8 mouse cellular contexts compared by ENCODE assay signal in the genomic region with DNA sequence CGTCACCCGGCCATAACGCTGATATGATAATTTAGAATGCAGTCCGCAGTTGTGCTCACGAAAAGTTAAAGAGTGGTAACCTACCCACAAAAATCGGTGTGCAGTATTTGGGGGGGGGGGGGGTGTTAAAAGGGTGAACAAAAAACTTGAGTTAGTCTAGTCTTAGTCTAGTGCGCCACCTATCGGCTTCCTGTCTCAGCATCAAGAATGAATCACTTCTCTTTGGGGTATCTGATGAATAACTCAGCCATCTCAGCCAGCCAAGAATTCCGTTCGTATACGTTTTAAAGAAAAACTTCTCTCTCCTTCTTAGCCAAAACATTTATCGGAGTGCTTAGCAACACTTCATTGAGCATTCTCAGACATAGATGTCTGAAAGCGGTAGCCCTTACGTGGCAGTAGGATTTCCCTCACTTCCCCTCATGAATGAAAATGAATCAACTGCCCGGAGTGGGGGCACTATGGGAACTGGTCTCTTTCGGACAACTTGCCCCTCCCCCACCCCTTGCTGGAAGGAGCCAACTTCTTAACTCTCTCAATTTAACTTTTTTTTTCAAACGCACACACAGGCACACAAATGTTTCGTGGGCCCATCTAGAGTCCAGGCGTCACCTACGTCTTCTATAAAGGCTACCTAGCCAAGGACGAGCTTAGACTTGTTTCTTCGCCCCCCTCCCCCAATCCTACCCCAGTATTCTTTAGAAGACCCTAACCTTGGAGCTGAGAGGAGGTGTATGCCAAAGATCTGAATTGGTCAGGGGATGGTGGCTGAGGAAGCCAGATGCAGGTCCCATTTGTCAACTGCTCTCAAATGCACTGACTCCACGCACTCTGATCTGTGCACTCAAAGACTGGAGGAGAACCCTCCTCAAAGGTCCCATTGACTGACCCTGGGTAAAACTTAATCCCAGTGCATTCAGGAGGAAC. TPM values are rescaled to one million over a fixed set of nuclear protein-coding genes. Genes with fewer than 3 reads are reported as not detected.
DNase-seq lines count a peak whose midpoint lies in the region; ATAC-seq and TF ChIP-seq lines count a peak whose summit lies in the region.

No protein-coding gene starts in this region.

- no peak for TF ChIP-seq EP300 in heart, postnatal 0 days (IDR thresholded peaks at IDR 0.05; ENCODE audit: low read depth)
- no peak for TF ChIP-seq EP300 in liver, postnatal 0 days (IDR thresholded peaks at IDR 0.05; ENCODE audit: low read depth)

- peak; percentile 69 for DNase-seq in brain, embryonic 18.5 days (ENCODE audit: low read depth, low spot score)
- peak; percentile 82 for DNase-seq in heart, postnatal 0 days (ENCODE audit: low spot score)
- peak; percentile 89 to 90 for DNase-seq in kidney, postnatal 4 days
- peak; percentile 67 for DNase-seq in liver, postnatal 0 days

- no peak; the same call in none of the 2 replicates for ATAC-seq in forebrain, embryonic 12.5 days (ENCODE audit: low FRiP score)
- ATAC-seq in heart, postnatal 0 days (ENCODE audit: insufficient read depth, low read depth) = no peak
- ATAC-seq in liver, postnatal 0 days = no peak
- no peak for ATAC-seq in neural tube, embryonic 15.5 days (ENCODE audit: low FRiP score)
- ATAC-seq in erythroblast, adult 5-6 weeks (replicated peaks; ENCODE audit: low FRiP score, poor library complexity, severe bottlenecking) = no peak

- H3K9me3 ChIP-seq in E14TG2a.4 (ENCODE audit: low read length) = peaks cover 4% of the 10 kb centered on the region
- H3K9me3 ChIP-seq in forebrain, embryonic 12.5 days = no peaks in the 10 kb centered on the region
- no peaks in the 10 kb centered on the region for H3K9me3 ChIP-seq in heart, postnatal 0 days (replicated peaks; ENCODE audit: control insufficient read depth, low read length)
- no peaks in the 10 kb centered on the region for H3K9me3 ChIP-seq in liver, postnatal 0 days (ENCODE audit: low read length)
- no peaks in the 10 kb centered on the region for H3K9me3 ChIP-seq in neural tube, embryonic 15.5 days (replicated peaks)

- peak; percentile 58 for TF ChIP-seq CTCF in E14TG2a.4 (conservative IDR thresholded peaks at IDR 0.05; ENCODE audit: low read length)
- peak; percentile 73 for TF ChIP-seq CTCF in heart, postnatal 0 days (IDR thresholded peaks at IDR 0.05; ENCODE audit: low read depth)
- peak; percentile 70 for TF ChIP-seq CTCF in liver, postnatal 0 days (IDR thresholded peaks at IDR 0.05; ENCODE audit: low read depth)

- H3K27ac ChIP-seq in forebrain, embryonic 12.5 days = no peak overlapping the region
- H3K27ac ChIP-seq in heart, postnatal 0 days (ENCODE audit: low read depth) = no peak overlapping the region
- H3K27ac ChIP-seq in liver, postnatal 0 days (ENCODE audit: low read depth) = no peak overlapping the region
- H3K27ac ChIP-seq in neural tube, embryonic 15.5 days (replicated peaks) = peak overlapping the region; percentile 67

- peak overlapping the region; percentile 87 for H3K4me2 ChIP-seq in forebrain, embryonic 12.5 days
- peak overlapping the region; percentile 86 for H3K4me2 ChIP-seq in heart, postnatal 0 days (ENCODE audit: low read depth, low read length)
- H3K4me2 ChIP-seq in liver, postnatal 0 days (ENCODE audit: low read depth, low read length) = peak overlapping the region; percentile 77
- H3K4me2 ChIP-seq in neural tube, embryonic 15.5 days = peak overlapping the region; percentile 95

- WGBS in forebrain, embryonic 12.5 days = 9% methylated on average over 23 of the region's 23 CpGs
- whole genome bisulfite sequencing in heart, postnatal 0 days = 9% methylated on average over 23 of the region's 23 CpGs
- 11% methylated on average over 23 of the region's 23 CpGs for WGBS in liver, postnatal 0 days (ENCODE audit: insufficient replicate concordance)
- WGBS in neural tube, embryonic 15.5 days = 6% methylated on average over 23 of the region's 23 CpGs

- H3K36me3 ChIP-seq in E14TG2a.4 (ENCODE audit: insufficient read depth, low read length) = no peaks in the 10 kb centered on the region
- H3K36me3 ChIP-seq in forebrain, embryonic 12.5 days (replicated peaks) = no peaks in the 10 kb centered on the region
- H3K36me3 ChIP-seq in heart, postnatal 0 days (replicated peaks; ENCODE audit: control insufficient read depth, insufficient read depth, low read length) = no peaks in the 10 kb centered on the region
- no peaks in the 10 kb centered on the region for H3K36me3 ChIP-seq in liver, postnatal 0 days (replicated peaks; ENCODE audit: insufficient read depth, low read length)
- no peaks in the 10 kb centered on the region for H3K36me3 ChIP-seq in neural tube, embryonic 15.5 days

- H3K4me1 ChIP-seq in E14TG2a.4 (replicated peaks; ENCODE audit: low read depth, low read length) = peaks cover 42% of the 10 kb centered on the region
- peaks cover 52% of the 10 kb centered on the region for H3K4me1 ChIP-seq in forebrain, embryonic 12.5 days
- peaks cover 10% of the 10 kb centered on the region for H3K4me1 ChIP-seq in heart, postnatal 0 days (ENCODE audit: control insufficient read depth, insufficient read depth)
- H3K4me1 ChIP-seq in liver, postnatal 0 days (ENCODE audit: insufficient read depth) = peaks cover 16% of the 10 kb centered on the region
- H3K4me1 ChIP-seq in neural tube, embryonic 15.5 days = peaks cover 57% of the 10 kb centered on the region

- peaks cover 65% of the 10 kb centered on the region for H3K27me3 ChIP-seq in E14TG2a.4 (ENCODE audit: insufficient read depth, low read length)
- peaks cover 58% of the 10 kb centered on the region for H3K27me3 ChIP-seq in forebrain, embryonic 12.5 days
- H3K27me3 ChIP-seq in heart, postnatal 0 days (ENCODE audit: control insufficient read depth, insufficient read depth, low read length) = peaks cover 19% of the 10 kb centered on the region
- H3K27me3 ChIP-seq in liver, postnatal 0 days (ENCODE audit: insufficient read depth, low read length) = peaks cover 40% of the 10 kb centered on the region
- peaks cover 26% of the 10 kb centered on the region for H3K27me3 ChIP-seq in neural tube, embryonic 15.5 days (replicated peaks)

- 0 out of 2 replicates have a peak overlapping the region, but pooled peaks have one; percentile 53 for H3K9ac ChIP-seq in forebrain, embryonic 12.5 days
- peak overlapping the region; percentile 51 for H3K9ac ChIP-seq in heart, postnatal 0 days (replicated peaks; ENCODE audit: low read depth, low read length)
- no peak overlapping the region for H3K9ac ChIP-seq in liver, postnatal 0 days (replicated peaks)
- H3K9ac ChIP-seq in neural tube, embryonic 15.5 days (replicated peaks) = peak overlapping the region; percentile 56

- peak overlapping the region; percentile 73; the same call in 1 of the 2 replicates for H3K4me3 ChIP-seq in E14TG2a.4 (replicated peaks; ENCODE audit: low read length)
- peak overlapping the region; percentile 50 for H3K4me3 ChIP-seq in forebrain, embryonic 12.5 days (replicated peaks)
- peak overlapping the region; percentile 58 for H3K4me3 ChIP-seq in heart, postnatal 0 days (ENCODE audit: low read depth, low read length)
- no peak overlapping the region for H3K4me3 ChIP-seq in liver, postnatal 0 days (ENCODE audit: low read depth, low read length)
- peak overlapping the region; percentile 56 for H3K4me3 ChIP-seq in neural tube, embryonic 15.5 days (replicated peaks)

RNA-seq across cellular contexts. Expression of gene Col12a1, which starts 1.5 kb away (rescaled TPM):
- 13.1 and 19.4 TPM in 2 replicates for polyA plus RNA-seq in forebrain, embryonic 12.5 days (2016; fragmentation: Nextera tagmentation; extraction: Ambion mirVana)
- total RNA-seq in heart, postnatal 0 days (2014; rRNA removed; ENCODE audit: low replicate concordance) = 27.7 and 36.7 TPM in 2 replicates
- 5.5 and 6.5 TPM in 2 replicates for polyA plus RNA-seq in heart, postnatal 0 days (2015; fragmentation: Nextera tagmentation; extraction: Ambion mirVana)
- polyA plus RNA-seq in liver, postnatal 0 days (2015; fragmentation: Nextera tagmentation; extraction: Ambion mirVana) = 2.2 and 2.3 TPM in 2 replicates
- 20.5 and 21.2 TPM in 2 replicates for polyA plus RNA-seq in neural tube, embryonic 15.5 days (2015; fragmentation: Nextera tagmentation; extraction: Ambion mirVana)
- not detected in 2 replicates for total RNA-seq in erythroblast, adult 5-6 weeks (2015; ENCODE audit: low replicate concordance)
- total RNA-seq in erythroblast, adult 5-6 weeks (2017; ENCODE audit: low replicate concordance) = 0.70 TPM in 1 of 2 replicates, not detected in the other

RNA-seq across cellular contexts. Expression of gene Cox7a2, which starts 42.5 kb away (rescaled TPM):
- polyA plus RNA-seq in forebrain, embryonic 12.5 days (2016; fragmentation: Nextera tagmentation; extraction: Ambion mirVana) = 610 and 612 TPM in 2 replicates
- 1,365 and 1,889 TPM in 2 replicates for total RNA-seq in heart, postnatal 0 days (2014; rRNA removed; ENCODE audit: low replicate concordance)
- polyA plus RNA-seq in heart, postnatal 0 days (2015; fragmentation: Nextera tagmentation; extraction: Ambion mirVana) = 2,951 and 3,142 TPM in 2 replicates
- polyA plus RNA-seq in liver, postnatal 0 days (2015; fragmentation: Nextera tagmentation; extraction: Ambion mirVana) = 756 and 780 TPM in 2 replicates
- polyA plus RNA-seq in neural tube, embryonic 15.5 days (2015; fragmentation: Nextera tagmentation; extraction: Ambion mirVana) = 849 and 1,018 TPM in 2 replicates
- 137 and 179 TPM in 2 replicates for total RNA-seq in erythroblast, adult 5-6 weeks (2015; ENCODE audit: low replicate concordance)
- total RNA-seq in erythroblast, adult 5-6 weeks (2017; ENCODE audit: low replicate concordance) = 37.8 and 41.1 TPM in 2 replicates
